Mouse (Mus musculus): ENCODE measurements around the gene Dhtkd1.
"Not testable (repeated sequence)": the region's sequence is repeated elsewhere in the genome, so short reads cannot be mapped to it uniquely, and the experiment has no call there.

DNA sequence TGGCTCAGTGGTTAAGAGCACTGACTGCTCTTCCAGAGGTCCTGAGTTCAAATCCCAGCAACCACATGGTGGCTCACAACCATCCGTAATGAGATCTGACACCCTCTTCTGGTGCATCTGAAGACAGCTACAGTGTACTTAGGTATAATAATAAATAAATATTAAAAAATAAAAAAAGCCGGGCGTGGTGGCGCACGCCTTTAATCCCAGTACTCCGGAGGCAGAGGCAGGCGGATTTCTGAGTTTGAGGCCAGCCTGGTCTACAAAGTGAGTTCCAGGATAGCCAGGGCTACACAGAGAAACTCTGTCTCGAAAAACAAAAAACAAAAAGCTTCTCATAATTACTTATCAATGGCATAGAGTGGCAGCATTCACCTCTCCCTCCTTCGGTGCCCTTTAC lies 7.2 kb upstream of the Dhtkd1 start:
- TF ChIP-seq MAX (IDR thresholded peaks at IDR 0.05; ENCODE audit: low read length); MAFK (IDR thresholded peaks at IDR 0.05; ENCODE audit: borderline replicate concordance, low read depth, low read length); POLR2A (IDR thresholded peaks at IDR 0.05; ENCODE audit: control insufficient read depth in 1 of 2, insufficient read depth in 1 of 2, low read depth in 1 of 2, low read length in 2 of 2, poor library complexity in 1 of 2); MEF2A (IDR thresholded peaks at IDR 0.05; ENCODE audit: extremely low read depth, insufficient replicate concordance, low read depth, low read length, poor library complexity, severe bottlenecking); CTCF (IDR thresholded peaks at IDR 0.05 in 2 of 3, conservative IDR thresholded peaks at IDR 0.05 in 1 of 3; ENCODE audit: control insufficient read depth in 1 of 3, insufficient read depth in 1 of 3, low read depth in 2 of 3, low read length in 3 of 3, poor library complexity in 1 of 3, severe bottlenecking in 1 of 3); GATA1 (IDR thresholded peaks at IDR 0.05; ENCODE audit: low read depth, low read length); BHLHE40 (IDR thresholded peaks at IDR 0.05; ENCODE audit: borderline replicate concordance, low read depth, low read length); USF2 (IDR thresholded peaks at IDR 0.05; ENCODE audit: borderline replicate concordance in 1 of 2, insufficient read depth in 1 of 2, low read depth in 1 of 2, low read length in 2 of 2); RCOR1 (IDR thresholded peaks at IDR 0.05; ENCODE audit: low read depth, low read length); USF1 (IDR thresholded peaks at IDR 0.05; ENCODE audit: low read depth, low read length); ZC3H11A (IDR thresholded peaks at IDR 0.05; ENCODE audit: low read depth, low read length); POLR2AphosphoS2 (IDR thresholded peaks at IDR 0.05; ENCODE audit: low read length): not testable (repeated sequence)
